Mouse (Mus musculus) c-Kit-positive CD71-positive TER-119-negative erythroid progenitor cells, embryonic 14.5 days (primary cell): ENCODE results near the gene Hmbs.
"Not testable (repeated sequence)": the region's sequence is repeated elsewhere in the genome, so short reads cannot be mapped to it uniquely, and the experiment has no call there.

Experiments used
- DNase-seq: peaks from one replicate; pipeline ENCODE4 v3.0.0-alpha.2; 2013; ENCODE audit warnings: low read depth

Hmbs gene

DNA sequence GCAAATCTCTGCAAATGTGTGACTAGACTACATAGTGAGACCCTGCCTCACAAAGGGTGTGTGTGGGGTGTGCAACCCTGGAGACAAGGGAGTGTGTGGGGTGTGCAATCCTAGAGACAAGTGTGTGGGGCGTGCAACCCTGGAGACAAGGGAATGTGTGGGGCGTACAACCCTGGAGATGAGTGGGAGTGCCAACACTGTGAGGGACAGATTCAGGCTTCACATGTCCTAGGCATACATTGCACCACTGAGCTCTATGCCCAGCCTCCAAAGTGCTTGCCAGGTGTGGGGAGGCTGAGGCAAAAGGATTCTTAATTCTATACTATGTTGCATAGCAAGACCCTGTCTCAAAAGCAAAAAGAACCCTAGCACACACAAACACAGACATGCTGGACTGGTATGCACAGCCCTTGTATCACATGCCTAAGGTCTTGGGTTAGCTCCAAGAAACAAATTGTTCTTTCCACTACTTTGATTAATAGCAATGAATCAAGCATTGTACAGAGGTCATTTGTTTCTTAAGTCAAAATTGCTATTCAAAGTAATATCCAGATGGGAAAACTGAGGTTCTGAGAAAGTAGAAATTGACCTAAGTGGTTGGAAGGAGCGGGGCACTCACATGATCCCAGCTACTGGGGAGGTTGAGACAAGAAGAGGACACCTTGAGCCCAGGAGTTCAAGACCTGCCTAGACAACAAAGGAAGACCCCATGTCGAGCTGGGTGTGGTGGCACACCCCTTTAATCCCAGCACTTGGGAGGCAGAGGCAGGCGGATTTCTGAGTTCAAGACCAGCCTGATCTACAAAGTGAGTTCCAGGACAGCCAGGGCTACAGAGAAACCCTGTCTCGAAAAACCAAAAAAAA is 1.8 kb upstream of the Hmbs start:
- DNase-seq = no peak

- DNase-seq = peak; percentile 84
Observed at GRCm38 (mm10) chr9:44343290-44343689, 738 bp downstream of the Hmbs start.

DNA sequence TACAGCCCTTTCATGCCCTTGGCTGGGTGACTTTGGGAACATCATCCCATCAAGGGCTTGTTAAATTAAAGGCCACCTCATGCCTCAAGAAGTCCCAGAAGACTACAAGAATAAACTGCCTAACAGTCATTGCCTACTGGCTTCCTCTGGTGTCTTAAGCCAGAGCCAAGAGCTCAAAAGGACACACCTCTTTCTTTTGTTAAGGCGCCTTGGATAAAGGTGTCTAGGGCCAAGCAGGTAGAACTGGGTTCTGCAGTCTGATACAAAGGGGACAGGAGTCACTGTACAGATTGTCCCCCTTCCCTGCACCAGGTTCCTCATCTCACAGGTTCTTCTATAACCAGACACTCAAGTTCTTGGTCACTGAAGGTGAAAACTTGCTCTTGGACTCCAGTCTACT is 1.4 kb downstream of the Hmbs start:
- DNase-seq = no peak

- peak; percentile 81 for DNase-seq
Observed at GRCm38 (mm10) chr9:44342173-44342572, 1.9 kb downstream of the Hmbs start.

DNA sequence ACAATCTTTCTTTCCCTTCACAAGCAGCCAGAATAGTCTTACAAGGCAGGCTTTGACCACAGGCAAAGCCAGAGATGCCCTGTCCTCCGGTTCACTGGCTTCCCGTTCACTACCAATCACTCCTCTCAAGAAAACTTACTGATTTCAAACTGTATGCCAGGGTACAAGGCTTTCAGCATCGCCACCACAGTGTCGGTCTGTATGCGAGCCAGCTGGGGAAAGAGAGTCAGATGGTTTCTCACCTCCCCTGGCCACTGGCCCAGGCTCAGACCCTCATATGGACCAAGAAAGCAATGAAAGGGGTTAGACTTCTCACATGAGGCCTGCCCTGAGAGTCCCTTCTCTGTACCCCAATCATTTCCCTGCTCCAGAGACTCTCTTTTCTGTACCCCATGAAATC is 2.5 kb downstream of the Hmbs start:
- DNase-seq = no peak

- no peak for DNase-seq
Observed at GRCm38 (mm10) chr9:44338574-44338973, 5.5 kb downstream of the Hmbs start.

GRCm38 (mm10) chr9:44337436-44338169 is 6.4 kb downstream of the Hmbs start:
- DNase-seq = no peak

DNA sequence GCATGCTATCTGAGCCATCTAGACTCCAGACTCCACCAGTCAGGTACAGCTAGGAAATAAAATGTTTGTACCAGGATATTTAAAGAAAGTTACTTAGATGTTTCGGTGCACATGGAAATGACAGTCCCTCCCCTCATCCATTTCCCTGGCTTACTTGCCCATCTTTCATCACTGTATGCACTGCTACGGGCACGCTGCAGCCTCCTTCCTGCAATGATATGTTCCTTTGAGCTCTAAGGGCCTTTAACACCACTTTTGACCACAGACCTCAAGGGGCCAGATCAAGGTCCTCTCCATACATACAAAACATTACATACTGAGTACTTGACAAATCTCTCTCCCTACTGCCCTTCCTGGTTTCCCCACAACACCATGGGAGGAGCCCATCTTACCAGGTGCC is 7.1 kb downstream of the Hmbs start:
- no peak for DNase-seq

DNA sequence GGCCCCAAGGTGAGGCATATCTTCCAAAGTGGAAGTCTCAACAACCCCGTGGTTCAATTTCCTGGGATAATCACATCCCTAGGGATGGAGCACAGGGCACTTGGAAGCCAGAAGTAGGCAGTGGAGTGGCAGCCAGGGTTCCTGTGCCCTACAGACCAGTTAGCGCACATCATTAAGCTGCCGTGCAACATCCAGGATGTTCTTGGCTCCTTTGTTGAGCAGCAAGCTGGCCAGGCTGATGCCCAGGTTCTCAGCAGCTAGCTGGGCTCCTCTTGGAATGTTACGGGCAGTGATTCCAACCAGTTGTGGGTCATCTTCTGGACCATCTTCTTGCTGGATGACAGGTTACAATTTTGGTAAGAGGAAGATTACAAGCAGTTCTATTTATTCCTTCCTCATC is 7.5 kb downstream of the Hmbs start:
- not testable (repeated sequence) for DNase-seq

DNA sequence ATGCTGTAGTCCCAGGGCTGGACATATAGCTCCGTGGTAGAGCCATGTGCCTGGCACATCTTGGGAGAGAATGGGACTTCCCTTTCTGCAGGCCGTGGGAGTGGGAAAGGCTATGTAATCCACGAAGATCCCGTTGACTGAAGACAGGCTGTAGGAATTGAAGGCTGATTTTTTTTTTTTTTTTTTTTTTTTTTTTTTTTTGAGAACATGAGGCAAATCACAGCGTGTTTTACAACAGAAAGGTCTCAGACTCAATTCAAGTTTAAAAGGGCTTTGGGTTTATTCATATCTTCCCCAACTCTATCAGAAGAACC is 8.0 kb downstream of the Hmbs start:
- no peak for DNase-seq

GRCm38 (mm10) chr9:44335331-44336092 is 8.5 kb downstream of the Hmbs start:
- no peak for DNase-seq

- DNase-seq = peak; percentile 100
Observed at GRCm38 (mm10) chr9:44334396-44335330, 9.4 kb downstream of the Hmbs start, which contains the start of gene H2afx. Gene H2afx (plus strand): TSS chr9:44334694.

DNA sequence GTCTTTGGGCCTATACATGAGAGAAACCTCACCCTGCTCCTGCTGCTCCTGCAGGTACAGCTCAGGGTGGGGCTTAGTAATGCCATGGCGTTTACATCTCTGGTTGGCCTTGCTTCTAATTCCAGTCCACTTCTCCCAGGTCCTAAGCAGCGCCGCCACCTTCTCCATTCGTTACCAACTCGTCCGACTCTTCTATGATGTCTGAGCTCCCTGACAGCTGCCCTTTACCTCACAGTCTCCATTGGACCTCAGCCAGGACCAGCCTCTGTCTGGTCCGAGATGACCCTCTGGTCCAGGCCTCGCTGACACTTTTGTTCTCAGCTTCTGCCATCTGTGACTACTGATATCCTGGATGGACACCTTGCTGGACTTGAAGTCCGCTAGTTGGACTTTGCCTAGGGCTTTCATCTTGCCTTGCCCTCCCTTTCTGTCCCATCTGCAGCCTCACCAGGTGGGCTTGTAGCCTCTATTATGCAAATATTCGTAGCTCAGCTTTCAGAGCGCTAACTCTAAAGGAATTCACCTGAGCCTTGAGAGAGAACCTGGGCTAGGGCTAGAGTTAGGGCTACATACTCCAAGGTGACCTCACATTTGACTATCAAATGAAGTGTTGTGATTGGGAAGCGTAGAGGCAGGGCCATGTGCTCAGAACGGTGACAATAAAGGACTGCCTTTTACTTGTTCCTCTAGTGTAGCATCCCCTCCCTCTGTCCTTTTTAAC is 10.9 kb downstream of the Hmbs start:
- no peak for DNase-seq

GRCm38 (mm10) chr9:44330736-44331135 is 13.3 kb downstream of the Hmbs start:
- no peak for DNase-seq

DNA sequence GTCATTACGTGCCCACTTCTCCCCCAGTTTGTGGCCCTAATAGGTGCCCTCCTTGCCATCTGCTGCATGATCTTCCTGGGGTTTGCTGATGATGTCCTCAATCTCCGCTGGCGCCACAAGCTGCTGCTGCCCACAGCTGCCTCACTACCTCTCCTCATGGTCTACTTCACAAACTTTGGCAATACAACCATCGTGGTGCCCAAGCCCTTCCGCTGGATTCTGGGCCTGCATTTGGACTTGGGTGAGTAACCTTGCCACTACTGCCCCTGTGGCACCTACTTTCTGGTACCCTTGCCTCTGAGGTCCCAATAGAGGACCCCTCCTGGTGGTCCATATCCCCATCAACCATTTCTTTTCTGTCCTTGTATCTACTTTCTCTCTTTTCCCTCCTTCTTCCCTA is 16.1 kb downstream of the Hmbs start:
- DNase-seq = no peak

DNA sequence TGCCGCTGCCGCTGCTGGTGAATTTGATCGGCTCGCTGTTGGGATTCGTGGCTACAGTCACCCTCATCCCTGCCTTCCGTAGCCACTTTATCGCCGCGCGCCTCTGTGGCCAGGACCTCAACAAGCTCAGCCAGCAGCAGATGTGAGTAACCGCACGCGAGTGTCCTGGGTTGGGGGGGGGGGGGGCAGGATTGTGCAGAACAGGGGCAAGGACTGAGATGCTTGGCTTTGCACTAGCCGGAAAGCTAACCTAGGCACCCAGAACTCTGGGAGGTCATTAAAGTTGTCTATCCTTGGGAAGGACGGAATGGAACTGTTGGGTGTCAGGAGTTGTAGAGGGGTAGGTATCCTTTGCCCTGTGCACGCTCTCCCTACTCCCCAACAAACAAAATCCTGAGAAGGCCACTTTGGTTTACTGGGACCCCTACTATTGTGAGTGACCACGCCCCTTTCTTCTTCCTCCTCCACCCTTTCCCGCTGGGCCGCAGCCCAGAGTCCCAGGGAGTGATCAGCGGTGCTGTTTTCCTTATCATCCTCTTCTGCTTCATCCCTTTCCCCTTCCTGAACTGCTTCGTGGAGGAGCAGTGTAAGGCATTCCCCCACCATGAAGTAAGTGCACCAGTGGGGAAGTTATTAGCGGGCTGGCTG is 16.8 kb downstream of the Hmbs start:
- DNase-seq = no peak

- DNase-seq = peak; percentile 79
Observed at GRCm38 (mm10) chr9:44326371-44327063, 17.5 kb downstream of the Hmbs start.

DNA sequence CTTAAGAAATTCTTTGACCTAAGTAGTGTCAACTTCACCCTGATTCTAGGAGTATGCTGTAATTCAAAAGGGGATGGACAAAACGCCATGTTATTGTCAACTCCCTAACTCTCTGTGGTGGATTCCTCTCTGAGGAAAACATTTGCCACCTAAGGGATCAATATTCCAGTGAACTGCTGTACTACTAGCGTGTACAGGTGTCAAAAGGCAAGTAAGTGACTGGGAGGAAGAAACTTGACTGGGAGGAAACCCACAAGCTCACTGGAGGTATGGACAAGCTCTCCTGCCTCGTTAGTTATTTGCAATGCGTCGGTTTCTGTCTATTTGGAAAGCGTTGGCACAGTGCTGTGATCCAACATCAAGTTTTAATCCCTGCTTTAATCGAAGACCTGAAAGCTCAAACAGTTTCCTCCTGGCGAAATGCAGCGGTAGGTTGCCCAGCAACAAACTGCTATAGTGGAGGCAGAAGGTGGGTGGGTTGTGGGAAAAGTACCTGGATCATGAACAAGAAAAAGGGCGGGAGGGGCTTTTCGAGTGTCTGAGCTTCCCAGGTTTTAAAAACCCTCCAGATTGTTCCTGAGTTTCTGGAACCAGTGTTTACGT is 18.2 kb downstream of the Hmbs start, which contains the start of gene Dpagt1:
Gene Dpagt1, plus strand, starts transcription at position 252 of the 603 bp plus-strand sequence.
- no peak for DNase-seq
